Mouse (Mus musculus): ENCODE results near the gene Znrf4. TPM values are rescaled to one million over a fixed set of nuclear protein-coding genes. Genes with fewer than 3 reads are reported as not detected.
"Not testable (repeated sequence)": the region's sequence is repeated elsewhere in the genome, so short reads cannot be mapped to it uniquely, and the experiment has no call there.

Gene Znrf4
- polyA plus RNA-seq, 1 experiment from 2014 or later: not detected

DNA sequence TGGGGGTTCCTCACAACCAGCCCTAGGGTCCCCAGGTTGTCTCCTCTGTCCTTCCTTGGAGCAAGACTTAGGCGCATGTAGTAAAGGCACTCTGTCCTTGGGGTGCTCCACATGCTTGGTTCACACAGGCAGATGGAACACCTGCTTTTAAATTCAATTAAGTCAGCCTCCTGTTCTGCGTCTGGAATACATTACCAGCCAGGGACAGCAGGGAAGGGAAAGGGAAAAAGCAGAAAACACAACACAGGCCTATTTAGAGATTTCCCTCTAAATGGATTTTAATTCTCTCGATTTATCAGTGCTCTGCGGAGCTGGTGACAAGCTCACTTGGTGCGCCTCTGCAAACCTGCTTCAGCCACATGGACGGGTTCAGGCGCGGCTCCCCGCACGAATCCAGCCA lies 6.8 kb downstream of the Znrf4 start:
- Histone ChIP-seq H3K4me1 (ENCODE audit: insufficient read depth) (no peaks in the 10 kb centered on the region), H3K9ac (no peak overlapping the region), H3K27me3 (ENCODE audit: insufficient read depth, low read length) (peaks cover 20% of the 10 kb centered on the region), H3K4me3 (ENCODE audit: low read depth, low read length) (no peak overlapping the region), H3K4me2 (no peak overlapping the region), H3K9me3 (ENCODE audit: low read depth, low read length) (no peaks in the 10 kb centered on the region), H3K36me3 (ENCODE audit: insufficient read depth) (no peaks in the 10 kb centered on the region), H3K27ac (ENCODE audit: low read depth) (no peak overlapping the region)
- TF ChIP-seq CTCF (IDR thresholded peaks at IDR 0.05; ENCODE audit: low read depth): no peak
- 79% methylated on average over 10 of the region's 10 CpGs for WGBS
- DNase-seq (no peak), ATAC-seq (ENCODE audit: insufficient read depth) (no peak)

DNA sequence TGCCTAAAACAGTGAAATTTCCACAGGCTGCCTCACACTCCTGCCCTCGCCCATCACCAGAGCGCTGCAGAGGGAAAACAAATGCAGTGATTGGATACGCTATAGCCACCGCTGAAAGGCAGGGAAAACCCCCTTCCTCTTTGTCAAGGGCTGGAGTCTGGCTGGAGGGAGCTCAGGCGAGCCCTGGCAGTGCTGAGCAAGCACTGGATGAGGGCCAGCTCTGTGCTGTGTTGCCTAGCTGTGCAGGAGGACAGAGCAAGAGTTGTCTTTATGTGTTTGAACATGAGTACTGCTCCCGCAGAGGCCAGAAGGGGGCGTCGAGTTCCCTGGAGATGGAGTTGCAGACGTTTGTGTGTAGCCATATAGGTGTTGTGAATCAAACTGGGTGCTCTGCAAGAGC lies 9.7 kb downstream of the Znrf4 start:
- Histone ChIP-seq H3K36me3 (ENCODE audit: insufficient read depth) (no peaks in the 10 kb centered on the region), H3K27me3 (ENCODE audit: insufficient read depth, low read length) (no peaks in the 10 kb centered on the region), H3K4me1 (ENCODE audit: insufficient read depth) (no peaks in the 10 kb centered on the region), H3K27ac (ENCODE audit: low read depth) (no peak overlapping the region), H3K9ac (no peak overlapping the region), H3K4me2 (no peak overlapping the region), H3K9me3 (ENCODE audit: low read depth, low read length) (no peaks in the 10 kb centered on the region), H3K4me3 (ENCODE audit: low read depth, low read length) (no peak overlapping the region)
- peak; percentile 88 for DNase-seq
- peak; percentile 85 for ATAC-seq (ENCODE audit: insufficient read depth)
- no peak for TF ChIP-seq CTCF (IDR thresholded peaks at IDR 0.05; ENCODE audit: low read depth)
- WGBS: 27% methylated on average over 9 of the region's 9 CpGs

DNA sequence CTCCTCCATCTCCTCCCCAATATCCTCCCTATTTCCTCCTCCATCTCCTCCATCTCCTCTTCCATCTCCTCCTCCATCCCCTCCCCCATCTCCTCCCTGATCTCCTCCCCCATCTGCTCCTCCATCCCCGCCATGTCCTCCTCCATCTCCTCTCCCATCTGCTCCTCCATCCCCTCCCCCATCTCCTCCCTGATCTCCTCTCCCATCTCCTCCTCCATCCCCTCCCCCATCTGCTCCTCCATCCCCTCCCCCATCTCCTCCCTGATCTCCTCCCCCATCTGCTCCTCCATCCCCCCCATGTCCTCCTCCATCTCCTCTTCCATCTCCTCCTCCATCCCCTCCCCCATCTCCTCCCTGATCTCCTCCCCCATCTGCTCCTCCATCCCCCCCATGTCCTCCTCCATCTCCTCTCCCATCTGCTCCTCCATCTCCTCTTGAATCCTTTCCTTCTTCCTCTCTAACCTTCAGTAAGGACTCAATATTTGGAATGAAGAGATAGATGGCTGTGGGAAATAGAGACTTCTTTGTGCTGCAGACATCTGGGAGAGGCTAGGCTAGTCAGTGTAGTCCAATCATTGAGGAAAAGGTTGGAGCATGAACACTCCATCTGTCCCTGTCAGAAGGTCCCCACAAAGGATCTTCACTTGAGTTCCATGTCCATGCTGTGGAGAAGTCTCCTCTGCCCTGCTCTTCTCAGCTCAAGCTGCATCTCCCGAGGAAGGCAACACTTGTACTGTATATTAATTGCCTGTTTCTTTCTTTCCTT lies 10.4 kb downstream of the Znrf4 start:
- H3K27ac ChIP-seq (ENCODE audit: low read depth); H3K27me3 ChIP-seq (ENCODE audit: insufficient read depth, low read length); H3K4me1 ChIP-seq (ENCODE audit: insufficient read depth); H3K4me2 ChIP-seq; H3K9me3 ChIP-seq (ENCODE audit: low read depth, low read length); H3K9ac ChIP-seq; DNase-seq; H3K36me3 ChIP-seq (ENCODE audit: insufficient read depth); H3K4me3 ChIP-seq (ENCODE audit: low read depth, low read length); ATAC-seq (ENCODE audit: insufficient read depth): not testable (repeated sequence)
- 50% methylated on average over 2 of the region's 2 CpGs for WGBS

DNA sequence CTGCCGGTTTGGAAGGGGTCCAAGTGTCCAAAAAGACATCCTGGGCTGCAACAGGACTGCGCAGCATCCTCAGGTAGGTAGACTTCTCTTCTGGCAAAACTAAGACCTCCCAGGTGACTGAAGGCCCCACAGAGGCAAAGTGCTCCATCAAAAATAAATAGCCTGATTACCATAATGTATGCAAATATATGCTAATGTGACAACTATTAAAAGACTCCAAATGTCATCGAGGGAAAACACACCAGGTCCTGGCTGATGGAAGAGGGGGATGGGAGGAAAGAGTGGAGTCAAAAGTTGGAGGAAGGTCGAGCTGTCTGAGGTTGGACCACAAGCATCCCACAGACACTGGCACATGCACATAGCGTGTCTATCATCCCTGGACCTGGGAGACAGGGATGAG lies 13.0 kb downstream of the Znrf4 start:
- TF ChIP-seq CTCF (IDR thresholded peaks at IDR 0.05; ENCODE audit: low read depth): no peak
- WGBS: 76% methylated on average over 5 of the region's 5 CpGs
- DNase-seq: no peak
- no peak overlapping the region for H3K9ac ChIP-seq
- H3K9me3 ChIP-seq (ENCODE audit: low read depth, low read length): peaks cover 10% of the 10 kb centered on the region; the same call in 1 of the 2 replicates
- no peak overlapping the region for H3K27ac ChIP-seq (ENCODE audit: low read depth)
- no peak for ATAC-seq (ENCODE audit: insufficient read depth)
- no peaks in the 10 kb centered on the region for H3K27me3 ChIP-seq (ENCODE audit: insufficient read depth, low read length)
- H3K4me1 ChIP-seq (ENCODE audit: insufficient read depth): no peaks in the 10 kb centered on the region
- H3K4me2 ChIP-seq: no peak overlapping the region
- no peaks in the 10 kb centered on the region for H3K36me3 ChIP-seq (ENCODE audit: insufficient read depth)
- no peak overlapping the region for H3K4me3 ChIP-seq (ENCODE audit: low read depth, low read length)

DNA sequence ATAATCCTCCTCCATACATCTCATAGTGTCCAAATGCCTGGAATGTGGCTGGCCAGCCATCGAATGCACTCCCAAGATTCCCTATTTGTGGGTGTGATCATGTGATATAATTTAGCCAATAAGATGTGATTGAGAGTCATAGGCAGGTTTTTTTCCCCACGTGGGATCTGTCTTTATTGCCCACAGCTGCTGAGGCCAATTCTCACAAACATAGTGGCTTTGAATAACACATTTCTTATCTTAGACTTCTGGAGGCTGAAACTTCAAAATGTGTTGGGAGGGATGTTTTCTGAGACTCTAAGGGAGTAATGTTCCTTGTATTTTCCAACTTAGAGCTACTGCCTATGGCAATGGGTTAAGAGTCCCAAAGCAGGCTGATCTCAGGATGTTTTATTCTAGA lies 17.8 kb downstream of the Znrf4 start:
- no peak for ATAC-seq (ENCODE audit: insufficient read depth)
- Histone ChIP-seq H3K27me3 (ENCODE audit: insufficient read depth, low read length) (no peaks in the 10 kb centered on the region), H3K27ac (ENCODE audit: low read depth) (no peak overlapping the region), H3K36me3 (ENCODE audit: insufficient read depth) (no peaks in the 10 kb centered on the region), H3K4me1 (ENCODE audit: insufficient read depth) (no peaks in the 10 kb centered on the region), H3K9ac (no peak overlapping the region), H3K4me2 (no peak overlapping the region), H3K9me3 (ENCODE audit: low read depth, low read length) (peaks cover 28% of the 10 kb centered on the region; the same call in 1 of the 2 replicates), H3K4me3 (ENCODE audit: low read depth, low read length) (no peak overlapping the region)
- TF ChIP-seq CTCF (IDR thresholded peaks at IDR 0.05; ENCODE audit: low read depth): no peak
- DNase-seq: no peak
- WGBS: 52% methylated on average over 2 of the region's 2 CpGs

DNA sequence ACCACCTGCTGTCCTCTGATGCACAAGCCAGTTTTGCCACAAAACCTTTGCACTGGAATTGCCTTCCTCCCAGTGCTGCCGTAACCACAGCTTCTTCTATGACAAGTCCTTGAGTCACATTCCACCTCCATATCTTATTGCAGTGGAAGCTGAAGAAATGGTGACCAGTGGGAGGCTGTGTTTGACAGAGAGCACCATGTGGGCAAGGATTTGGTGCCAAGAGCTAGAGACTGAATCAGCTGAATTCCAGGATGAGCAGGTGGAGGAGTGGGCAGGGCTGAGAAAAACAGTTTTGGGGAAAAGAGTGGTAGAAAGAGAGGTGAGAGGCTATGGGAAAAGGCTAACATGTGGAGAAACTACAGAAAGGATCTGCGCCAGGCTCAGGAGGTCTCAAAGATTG lies 18.4 kb downstream of the Znrf4 start:
- H3K4me2 ChIP-seq: no peak overlapping the region
- no peak for DNase-seq
- no peak overlapping the region for H3K9ac ChIP-seq
- H3K27me3 ChIP-seq (ENCODE audit: insufficient read depth, low read length): no peaks in the 10 kb centered on the region
- peaks cover 28% of the 10 kb centered on the region; the same call in 1 of the 2 replicates for H3K9me3 ChIP-seq (ENCODE audit: low read depth, low read length)
- WGBS: 99% methylated on average over 2 of the region's 2 CpGs
- ATAC-seq (ENCODE audit: insufficient read depth): no peak
- H3K27ac ChIP-seq (ENCODE audit: low read depth): no peak overlapping the region
- H3K4me1 ChIP-seq (ENCODE audit: insufficient read depth): no peaks in the 10 kb centered on the region
- H3K36me3 ChIP-seq (ENCODE audit: insufficient read depth): no peaks in the 10 kb centered on the region
- H3K4me3 ChIP-seq (ENCODE audit: low read depth, low read length): no peak overlapping the region
- TF ChIP-seq CTCF (IDR thresholded peaks at IDR 0.05; ENCODE audit: low read depth): no peak

DNA sequence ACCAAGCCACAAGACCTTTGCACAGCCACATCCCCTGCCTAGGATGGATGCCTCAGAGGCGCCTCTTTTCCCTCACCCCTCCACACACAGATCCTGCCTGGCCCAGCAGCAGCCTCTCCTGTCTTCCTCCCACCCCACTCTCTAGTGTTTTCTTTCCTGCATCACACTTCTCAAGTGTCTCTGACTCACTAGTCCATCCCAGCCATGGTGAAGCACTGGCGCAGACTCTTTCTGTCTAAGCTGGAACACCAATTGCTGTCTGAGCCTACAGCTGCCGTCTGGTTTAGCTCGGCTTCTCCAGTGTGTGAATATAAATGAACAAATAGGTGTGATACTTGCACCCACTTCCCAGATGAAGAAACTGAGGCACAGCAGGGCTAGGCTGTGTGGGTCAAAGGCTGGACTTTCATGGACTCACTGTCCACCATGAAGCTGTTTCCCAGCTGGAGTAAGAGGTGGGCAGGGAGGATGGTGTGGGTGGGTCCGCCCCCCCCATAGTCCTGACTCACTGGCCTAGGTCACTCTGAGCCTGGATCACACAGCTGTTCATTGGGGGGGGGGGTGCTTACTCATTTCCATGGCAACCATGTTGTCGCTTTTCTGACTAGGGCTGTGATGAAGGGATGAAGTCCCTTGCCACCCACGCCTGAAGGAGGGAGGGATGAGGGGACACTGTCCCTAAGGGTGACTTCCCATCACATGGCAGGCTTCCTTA lies 21.6 kb downstream of the Znrf4 start:
- no peak for TF ChIP-seq CTCF (IDR thresholded peaks at IDR 0.05; ENCODE audit: low read depth)
- H3K27ac ChIP-seq (ENCODE audit: low read depth): no peak overlapping the region

More for the DNA sequence above, 21.6 kb downstream of the Znrf4 start:
- Histone ChIP-seq H3K36me3 (ENCODE audit: insufficient read depth) (no peaks in the 10 kb centered on the region), H3K9ac (no peak overlapping the region), H3K4me3 (ENCODE audit: low read depth, low read length) (no peak overlapping the region), H3K9me3 (ENCODE audit: low read depth, low read length) (peaks cover 28% of the 10 kb centered on the region; the same call in 1 of the 2 replicates), H3K27me3 (ENCODE audit: insufficient read depth, low read length) (no peaks in the 10 kb centered on the region), H3K4me1 (ENCODE audit: insufficient read depth) (no peaks in the 10 kb centered on the region), H3K4me2 (no peak overlapping the region)
- no peak for DNase-seq
- 79% methylated on average over 7 of the region's 7 CpGs for WGBS
- ATAC-seq (ENCODE audit: insufficient read depth): no peak
